Mouse (Mus musculus): Measurements from ENCODE around the gene Hmces. TPM values are rescaled to one million over a fixed set of nuclear protein-coding genes. Genes with fewer than 3 reads are reported as not detected.

Hmces gene
- 41.5 and 42.1 TPM in 2 replicates for polyA plus RNA-seq (2012; rRNA removed)

GRCm38 (mm10) chr6:87913661-87914325 is at the start of gene Hmces:
Gene Hmces (plus strand): TSS chr6:87913935.

GRCm38 (mm10) chr6:87887594-87888233 is 26.0 kb upstream of the Hmces start, which contains the start of gene Copg1:
Gene Copg1 (plus strand): TSS chr6:87887814.

GRCm38 (mm10) chr6:87981547-87982256 is 68.0 kb downstream of the Hmces start, which contains the start of gene H1fx:
Gene H1fx (minus strand): TSS chr6:87981637.

Other genes with a start within 250 kb of the Hmces start
- 6.8 and 7.7 TPM in 2 replicates for gene Aplf, start 241.7 kb upstream of the Hmces start, polyA plus RNA-seq (2012; rRNA removed)
- 3.7 and 4.2 TPM in 2 replicates for gene Efcc1, start 183.1 kb upstream of the Hmces start, polyA plus RNA-seq (2012; rRNA removed)
- gene Gp9, start 135.9 kb upstream of the Hmces start, polyA plus RNA-seq (2012; rRNA removed): 0.15 TPM in 1 of 2 replicates, not detected in the other
- 13.4 and 13.8 TPM in 2 replicates for gene Rab43, start 101.8 kb upstream of the Hmces start, polyA plus RNA-seq (2012; rRNA removed)
- gene Gm45140, start 78.1 kb upstream of the Hmces start, polyA plus RNA-seq (2012; rRNA removed): 6.0 and 8.7 TPM in 2 replicates
- 32.0 and 38.4 TPM in 2 replicates for gene Isy1, start 75.1 kb upstream of the Hmces start, polyA plus RNA-seq (2012; rRNA removed)
- gene Cnbp, start 62.8 kb upstream of the Hmces start, polyA plus RNA-seq (2012; rRNA removed): 263 and 285 TPM in 2 replicates
- gene Copg1, start 26.1 kb upstream of the Hmces start, polyA plus RNA-seq (2012; rRNA removed): 113 and 116 TPM in 2 replicates
- gene H1fx, start 67.7 kb downstream of the Hmces start, polyA plus RNA-seq (2012; rRNA removed): 72.2 and 90.4 TPM in 2 replicates
- gene Rab7, start 131.3 kb downstream of the Hmces start, polyA plus RNA-seq (2012; rRNA removed): 318 and 321 TPM in 2 replicates
- gene Rpn1, start 170.5 kb downstream of the Hmces start, polyA plus RNA-seq (2012; rRNA removed): 206 and 226 TPM in 2 replicates

All from central nervous system, embryonic 18 days (tissue).